Mouse (Mus musculus) liver, embryonic 13.5 days (tissue): ENCODE data around the gene Zfp423. TPM values are rescaled to one million over a fixed set of nuclear protein-coding genes. Genes with fewer than 3 reads are reported as not detected.
A peak's percentile ranks its signal among the peaks of the same experiment; 100 is the strongest.

Experiments used
- ATAC-seq: fragments of 200-750 bp; cut with Nextera tagmentation; 2 replicates; pipeline ENCODE4 v1.8.0; 2017; ENCODE audit warnings: low read depth, mild to moderate bottlenecking, moderate number of reproducible peaks, moderate library complexity
- DNase-seq: peaks from one replicate; pipeline ENCODE4 v3.0.0; 2022
- H3K27ac ChIP-seq: fragments of 300-500 bp; sonication (generic); 2 replicates; pipeline ENCODE4 v1.5.1; 2015; ENCODE audit warnings: moderate library complexity, mild to moderate bottlenecking, inconsistent platforms
- H3K27me3 ChIP-seq: fragments of 300-500 bp; sonication (generic); 2 replicates; pipeline ENCODE4 v1.6.1; 2015; ENCODE audit warnings: mild to moderate bottlenecking, inconsistent platforms
- H3K36me3 ChIP-seq: fragments of 300-500 bp; sonication (generic); 2 replicates; pipeline ENCODE4 v1.6.1; 2015; ENCODE audit warnings: mild to moderate bottlenecking, inconsistent platforms
- H3K4me1 ChIP-seq: fragments of 300-500 bp; sonication (generic); replicated peaks from 2 replicates; pipeline ENCODE4 v1.6.1; 2015; ENCODE audit warnings: inconsistent platforms
- H3K4me2 ChIP-seq: fragments of 300-500 bp; sonication (generic); 2 replicates; pipeline ENCODE4 v1.6.1; 2015; ENCODE audit warnings: inconsistent platforms, mild to moderate bottlenecking, moderate library complexity
- H3K4me3 ChIP-seq: fragments of 300-500 bp; sonication (generic); replicated peaks from 2 replicates; pipeline ENCODE4 v1.5.1; 2015; ENCODE audit warnings: mild to moderate bottlenecking, inconsistent platforms
- H3K9ac ChIP-seq: fragments of 300-500 bp; sonication (generic); 2 replicates; pipeline ENCODE4 v1.6.1; 2015; ENCODE audit warnings: mild to moderate bottlenecking, inconsistent platforms
- H3K9me3 ChIP-seq: fragments of 300-500 bp; sonication (generic); replicated peaks from 2 replicates; pipeline ENCODE4 v1.6.1; 2016; ENCODE audit warnings: inconsistent platforms
- WGBS: fragments of 180-500 bp; shearing (Covaris S2); methylation state at CpG from one replicate; pipeline ENCODE4 v1.1.7; 2015; ENCODE audit not compliant: insufficient replicate concordance; 5-methylcytosine and 5-hydroxymethylcytosine counted together
- polyA plus RNA-seq: library from polyadenylated mRNA; unstranded; fragments of >200 nt; fragmentation: Nextera tagmentation; extraction: Ambion mirVana; gene quantifications from 2 replicates; pipeline ENCODE4 v1.2.1, GENCODE M21; 2015

Gene Zfp423
- polyA plus RNA-seq, 1 experiment from 2014 or later = 0.69 TPM

GRCm38 (mm10) chr8:87657488-87657887, 301.9 kb downstream of the Zfp423 start:
- WGBS = 16% methylated on average over 4 of the region's 4 CpGs
- no peak for ATAC-seq
- Histone ChIP-seq H3K9me3 (no peaks in the 10 kb centered on the region), H3K4me1 (peaks cover 23% of the 10 kb centered on the region), H3K27me3 (peaks cover 44% of the 10 kb centered on the region), H3K4me3 (no peak overlapping the region), H3K36me3 (no peaks in the 10 kb centered on the region), H3K9ac (no peak overlapping the region), H3K4me2 (no peak overlapping the region), H3K27ac (no peak overlapping the region)
- DNase-seq = no peak

GRCm38 (mm10) chr8:87656484-87657230, 302.7 kb downstream of the Zfp423 start:
- peak overlapping the region; percentile 69 for H3K4me2 ChIP-seq
- peaks cover 23% of the 10 kb centered on the region for H3K4me1 ChIP-seq
- peak; percentile 83 for ATAC-seq
- peak overlapping the region; percentile 46 for H3K4me3 ChIP-seq
- H3K9ac ChIP-seq = no peak overlapping the region
- no peaks in the 10 kb centered on the region for H3K9me3 ChIP-seq
- peaks cover 36% of the 10 kb centered on the region for H3K27me3 ChIP-seq
- no peaks in the 10 kb centered on the region for H3K36me3 ChIP-seq
- DNase-seq = peak; percentile 68
- WGBS = 2% methylated on average over 35 of the region's 35 CpGs
- H3K27ac ChIP-seq = no peak overlapping the region

- Histone ChIP-seq H3K9ac (no peak overlapping the region), H3K4me3 (no peak overlapping the region), H3K9me3 (no peaks in the 10 kb centered on the region), H3K27ac (no peak overlapping the region), H3K4me2 (peak overlapping the region; percentile 69; the same call in 1 of the 2 replicates), H3K27me3 (peaks cover 29% of the 10 kb centered on the region), H3K4me1 (peaks cover 16% of the 10 kb centered on the region), H3K36me3 (no peaks in the 10 kb centered on the region)
- 59% methylated on average over 9 of the region's 9 CpGs for WGBS
- ATAC-seq (no peak), DNase-seq (no peak)
Observed at GRCm38 (mm10) chr8:87655946-87656345, 303.4 kb downstream of the Zfp423 start.

GRCm38 (mm10) chr8:87647781-87648180, 311.6 kb downstream of the Zfp423 start:
- no peaks in the 10 kb centered on the region for H3K27me3 ChIP-seq
- H3K9ac ChIP-seq = no peak overlapping the region
- H3K4me1 ChIP-seq = no peaks in the 10 kb centered on the region
- DNase-seq (no peak), ATAC-seq (no peak)
- H3K27ac ChIP-seq = no peak overlapping the region
- no peaks in the 10 kb centered on the region for H3K9me3 ChIP-seq
- WGBS = 69% methylated on average over 9 of the region's 9 CpGs
- H3K4me3 ChIP-seq = no peak overlapping the region
- no peak overlapping the region for H3K4me2 ChIP-seq
- no peaks in the 10 kb centered on the region for H3K36me3 ChIP-seq

- H3K4me2 ChIP-seq = no peak overlapping the region
- DNase-seq (no peak), ATAC-seq (no peak)
- H3K27me3 ChIP-seq = no peaks in the 10 kb centered on the region
- no peak overlapping the region for H3K9ac ChIP-seq
- no peaks in the 10 kb centered on the region for H3K36me3 ChIP-seq
- H3K4me1 ChIP-seq = no peaks in the 10 kb centered on the region
- H3K9me3 ChIP-seq = no peaks in the 10 kb centered on the region
- H3K27ac ChIP-seq = no peak overlapping the region
- 49% methylated on average over 5 of the region's 5 CpGs for WGBS
- H3K4me3 ChIP-seq = no peak overlapping the region
Observed at GRCm38 (mm10) chr8:87645829-87646483, 313.4 kb downstream of the Zfp423 start.

- DNase-seq (no peak), ATAC-seq (no peak)
- Histone ChIP-seq H3K27me3 (no peaks in the 10 kb centered on the region), H3K4me1 (no peaks in the 10 kb centered on the region), H3K4me2 (no peak overlapping the region), H3K27ac (no peak overlapping the region), H3K9me3 (no peaks in the 10 kb centered on the region), H3K4me3 (no peak overlapping the region), H3K9ac (no peak overlapping the region), H3K36me3 (no peaks in the 10 kb centered on the region)
- WGBS = 37% methylated on average over 6 of the region's 6 CpGs
Observed at GRCm38 (mm10) chr8:87645371-87645770, 314.0 kb downstream of the Zfp423 start.

- Histone ChIP-seq H3K9ac (no peak overlapping the region), H3K4me2 (no peak overlapping the region), H3K9me3 (no peaks in the 10 kb centered on the region), H3K27ac (no peak overlapping the region), H3K27me3 (no peaks in the 10 kb centered on the region), H3K36me3 (no peaks in the 10 kb centered on the region), H3K4me1 (no peaks in the 10 kb centered on the region), H3K4me3 (no peak overlapping the region)
- 32% methylated on average over 3 of the region's 3 CpGs for WGBS
- DNase-seq (no peak), ATAC-seq (no peak)
Observed at GRCm38 (mm10) chr8:87640930-87641329, 318.5 kb downstream of the Zfp423 start.

- Histone ChIP-seq H3K27ac (no peak overlapping the region), H3K27me3 (no peaks in the 10 kb centered on the region), H3K4me1 (no peaks in the 10 kb centered on the region), H3K36me3 (no peaks in the 10 kb centered on the region), H3K9ac (no peak overlapping the region), H3K9me3 (no peaks in the 10 kb centered on the region), H3K4me3 (no peak overlapping the region), H3K4me2 (no peak overlapping the region)
- ATAC-seq (no peak), DNase-seq (no peak)
- 64% methylated on average over 11 of the region's 11 CpGs for WGBS
Observed at GRCm38 (mm10) chr8:87636226-87636742, 323.1 kb downstream of the Zfp423 start.

GRCm38 (mm10) chr8:87631776-87632175, 327.6 kb downstream of the Zfp423 start:
- DNase-seq (no peak), ATAC-seq (no peak)
- Histone ChIP-seq H3K4me2 (no peak overlapping the region), H3K4me3 (no peak overlapping the region), H3K27ac (no peak overlapping the region), H3K9ac (no peak overlapping the region), H3K27me3 (no peaks in the 10 kb centered on the region), H3K36me3 (no peaks in the 10 kb centered on the region), H3K4me1 (no peaks in the 10 kb centered on the region), H3K9me3 (no peaks in the 10 kb centered on the region)
- 52% methylated on average over 7 of the region's 7 CpGs for WGBS

- Histone ChIP-seq H3K9me3 (no peaks in the 10 kb centered on the region), H3K36me3 (no peaks in the 10 kb centered on the region), H3K27me3 (no peaks in the 10 kb centered on the region), H3K4me2 (no peak overlapping the region), H3K4me3 (no peak overlapping the region), H3K4me1 (no peaks in the 10 kb centered on the region), H3K27ac (no peak overlapping the region), H3K9ac (no peak overlapping the region)
- ATAC-seq = no peak
- WGBS = 43% methylated on average over 6 of the region's 6 CpGs
- no peak for DNase-seq
Observed at GRCm38 (mm10) chr8:87629656-87630055, 329.7 kb downstream of the Zfp423 start.

- H3K27me3 ChIP-seq = no peaks in the 10 kb centered on the region
- no peak overlapping the region for H3K4me3 ChIP-seq
- DNase-seq (no peak), ATAC-seq (no peak)
- H3K4me2 ChIP-seq = no peak overlapping the region
- WGBS = 64% methylated on average over 12 of the region's 12 CpGs
- H3K9me3 ChIP-seq = no peaks in the 10 kb centered on the region
- H3K27ac ChIP-seq = no peak overlapping the region
- H3K4me1 ChIP-seq = no peaks in the 10 kb centered on the region
- H3K36me3 ChIP-seq = no peaks in the 10 kb centered on the region
- no peak overlapping the region for H3K9ac ChIP-seq
Observed at GRCm38 (mm10) chr8:87621181-87621580, 338.2 kb downstream of the Zfp423 start.
